Mouse (Mus musculus) CH12.LX (cell line): ENCODE measurements around the gene Vinac1. TPM values are rescaled to one million over a fixed set of nuclear protein-coding genes. Genes with fewer than 3 reads are reported as not detected.
A peak's percentile ranks its signal among the peaks of the same experiment; 100 is the strongest.

Experiments
- DNase-seq: peaks from one replicate; pipeline ENCODE4 v3.0.0-alpha.2; 2013; ENCODE audit errors: extremely low read depth
- H3K27ac ChIP-seq: 2 replicates; pipeline ENCODE4 v1.5.1; 2012; ENCODE audit warnings: low read depth, mild to moderate bottlenecking, control low read depth, moderate library complexity; ENCODE audit not compliant: insufficient read depth
- H3K27me3 ChIP-seq: replicated peaks from 2 replicates; pipeline ENCODE3; 2012; ENCODE audit warnings: inconsistent platforms
- H3K36me3 ChIP-seq, 2 experiments: replicated peaks in 1 of 2; 2 replicates each; pipeline versions ENCODE3 to v1.6.1; 2012; ENCODE audit warnings: inconsistent platforms in 1 of 2, low read length in 1 of 2, mild to moderate bottlenecking in 1 of 2, mixed read lengths in 1 of 2, moderate library complexity in 1 of 2; ENCODE audit not compliant: control insufficient read depth in 1 of 2, insufficient read depth in 1 of 2
- H3K4me1 ChIP-seq, 2 experiments: 2 replicates each; pipeline ENCODE4 v1.6.1; 2012; ENCODE audit warnings: inconsistent platforms in 1 of 2, moderate library complexity in 1 of 2; ENCODE audit not compliant: insufficient read depth in 2 of 2, control insufficient read depth in 1 of 2
- H3K4me2 ChIP-seq: 2 replicates; pipeline ENCODE4 v1.6.1; 2012; ENCODE audit warnings: low read depth, mild to moderate bottlenecking, control low read depth; ENCODE audit not compliant: poor library complexity, insufficient read depth, severe bottlenecking
- H3K4me3 ChIP-seq, 3 experiments: fragments of 150-350 bp in 1 of 3; sonication (generic) in 1 of 3; replicated peaks in 1 of 3; 2 replicates each; pipeline versions ENCODE3 to v1.5.1; 2011 to 2012; ENCODE audit warnings: low read depth in 2 of 3, low read length in 2 of 3, mild to moderate bottlenecking in 2 of 3, moderate library complexity in 2 of 3, control low read depth in 1 of 3, improper control_type of control experiment in 1 of 3, inconsistent platforms in 1 of 3, mixed read lengths in 1 of 3; ENCODE audit not compliant: poor library complexity in 1 of 3
- H3K79me2 ChIP-seq: replicated peaks from 2 replicates; pipeline ENCODE4 v1.6.1; 2012; ENCODE audit warnings: mild to moderate bottlenecking, moderate library complexity; ENCODE audit not compliant: control insufficient read depth, poor library complexity, insufficient read depth, severe bottlenecking; ENCODE audit errors: extremely low read depth
- H3K9ac ChIP-seq: 2 replicates; pipeline ENCODE4 v1.6.1; 2012; ENCODE audit warnings: low read depth, mild to moderate bottlenecking, control low read depth, moderate library complexity; ENCODE audit not compliant: insufficient read depth
- H3K9me3 ChIP-seq: replicated peaks from 2 replicates; pipeline ENCODE3; 2012; ENCODE audit warnings: low read length, inconsistent platforms, mixed read lengths
- E2F4 ChIP-seq: IDR thresholded peaks from 2 replicates; pipeline ENCODE4 v1.6.1; 2011; ENCODE audit warnings: low read depth, low read length, improper control_type of control experiment; ENCODE audit not compliant: insufficient replicate concordance
- ELF1 ChIP-seq: IDR thresholded peaks from 2 replicates; pipeline ENCODE4 v1.6.1; 2014; ENCODE audit warnings: low read depth, mild to moderate bottlenecking, inconsistent platforms, low read length, improper control_type of control experiment
- ETS1 ChIP-seq: conservative IDR thresholded peaks from 2 replicates; pipeline ENCODE4 v1.6.1; 2012; ENCODE audit warnings: low read depth, mild to moderate bottlenecking, inconsistent platforms, low read length, improper control_type of control experiment, moderate library complexity
- HCFC1 ChIP-seq: IDR thresholded peaks from 2 replicates; pipeline ENCODE4 v1.6.1; 2012; ENCODE audit warnings: low read depth, mild to moderate bottlenecking, inconsistent platforms, low read length, improper control_type of control experiment
- IRF4 ChIP-seq: IDR thresholded peaks from 2 replicates; pipeline ENCODE4 v1.6.1; 2014; ENCODE audit warnings: low read depth, mild to moderate bottlenecking, inconsistent platforms, low read length, improper control_type of control experiment
- JUND ChIP-seq: conservative IDR thresholded peaks from 2 replicates; pipeline ENCODE4 v1.6.1; 2011; ENCODE audit warnings: low read depth, low read length, improper control_type of control experiment
- MAFK ChIP-seq: IDR thresholded peaks from 2 replicates; pipeline ENCODE4 v1.6.1; 2011; ENCODE audit warnings: low read length, improper control_type of control experiment; ENCODE audit not compliant: insufficient replicate concordance
- MAZ ChIP-seq: IDR thresholded peaks from 2 replicates; pipeline ENCODE4 v1.6.1; 2012; ENCODE audit warnings: low read depth, mild to moderate bottlenecking, inconsistent platforms, low read length, improper control_type of control experiment, moderate library complexity
- MEF2A ChIP-seq: IDR thresholded peaks from 2 replicates; pipeline ENCODE4 v1.6.1; 2014; ENCODE audit warnings: low read depth, mild to moderate bottlenecking, inconsistent platforms, low read length, improper control_type of control experiment, borderline replicate concordance
- MXI1 ChIP-seq: IDR thresholded peaks from 2 replicates; pipeline ENCODE4 v1.6.1; 2011; ENCODE audit warnings: mild to moderate bottlenecking, low read depth, low read length, improper control_type of control experiment
- MYC ChIP-seq: IDR thresholded peaks from 2 replicates; pipeline ENCODE4 v1.6.1; 2011; ENCODE audit warnings: low read depth, mild to moderate bottlenecking, improper control_type of control experiment, low read length
- NELFE ChIP-seq: IDR thresholded peaks from 2 replicates; pipeline ENCODE4 v1.6.1; 2011; ENCODE audit warnings: low read depth, low read length, improper control_type of control experiment
- NRF1 ChIP-seq: IDR thresholded peaks from 2 replicates; pipeline ENCODE4 v1.6.1; 2014; ENCODE audit warnings: low read depth, mild to moderate bottlenecking, inconsistent platforms, low read length, improper control_type of control experiment, moderate library complexity
- POLR2A ChIP-seq: IDR thresholded peaks from 2 replicates; pipeline ENCODE4 v1.6.1; 2011; ENCODE audit warnings: low read depth, mild to moderate bottlenecking, improper control_type of control experiment, low read length
- RCOR1 ChIP-seq: conservative IDR thresholded peaks from 2 replicates; pipeline ENCODE4 v1.6.1; 2012; ENCODE audit warnings: low read depth, mild to moderate bottlenecking, inconsistent platforms, low read length, improper control_type of control experiment
- SIN3A ChIP-seq: IDR thresholded peaks from 2 replicates; pipeline ENCODE4 v1.6.1; 2012; ENCODE audit warnings: low read length, improper control_type of control experiment, inconsistent platforms
- TCF12 ChIP-seq: IDR thresholded peaks from 2 replicates; pipeline ENCODE4 v1.6.1; 2014; ENCODE audit warnings: low read depth, mild to moderate bottlenecking, inconsistent platforms, low read length, improper control_type of control experiment
- UBTF ChIP-seq: IDR thresholded peaks from 2 replicates; pipeline ENCODE4 v1.6.1; 2012; ENCODE audit warnings: low read depth, mild to moderate bottlenecking, inconsistent platforms, low read length, improper control_type of control experiment, moderate library complexity
- ZKSCAN1 ChIP-seq: IDR thresholded peaks from 2 replicates; pipeline ENCODE4 v1.6.1; 2012; ENCODE audit warnings: low read depth, inconsistent platforms, low read length, improper control_type of control experiment, borderline replicate concordance
- ZNF384 ChIP-seq: IDR thresholded peaks from 2 replicates; pipeline ENCODE4 v1.6.1; 2012; ENCODE audit warnings: low read depth, low read length, improper control_type of control experiment, inconsistent platforms
- dilution Hi-C: fragments of 300-500 bp; cut with MboI; formaldehyde crosslinking; loops from 2 replicates; pipeline ENCODE4 v1.14.3; 2020; ENCODE audit warnings: low sequenced_read_pairs; ENCODE audit not compliant: extremely low pct_unique_long_range_greater_than_20kb, extremely low pct_ligation_motif_present
- in situ Hi-C: fragments of 300-500 bp; cut with MboI; formaldehyde crosslinking; loops from 3 replicates; pipeline ENCODE4 v1.14.3; 2019; ENCODE audit warnings: low sequenced_read_pairs, low pct_ligation_motif_present, low pct_unique_long_range_greater_than_20kb, mixed read lengths
- polyA plus RNA-seq: library from polyadenylated mRNA; unstranded; fragments of >175 nt; gene quantifications from 2 replicates; pipeline ENCODE4 v1.2.1, GENCODE M21; 2012; ENCODE audit warnings: low read depth; ENCODE audit not compliant: insufficient read length
- total RNA-seq, 2 experiments: library from RNA; depleted of rRNA; stranded (reverse); fragments of 300-350 nt in 1 of 2; fragments of >200 nt in 1 of 2; gene quantifications; 2 replicates each; pipeline ENCODE4 v1.2.3; 2012 to 2014

Gene Vinac1
- total and polyA plus RNA-seq, 3 experiments: 0.06 TPM; not detected in 2

GRCm38 (mm10) chr2:129065437-129066282, 17.7 kb upstream of the Vinac1 start, which contains the start of gene Ttl:
Gene Ttl (plus strand): TSS chr2:129065942.
- peaks cover 7% of the 10 kb centered on the region for H3K27me3 ChIP-seq
- no peak within 1 kb of the TSS for H3K27ac ChIP-seq
- peak within 1 kb of the TSS; percentile 27; the same call in 1 of the 2 replicates for H3K9ac ChIP-seq
- peaks cover 0 to 7% of the 10 kb centered on the region in 2 experiments; a peak in 2 of 4 replicates for H3K4me1 ChIP-seq
- H3K79me2 ChIP-seq: no peaks in the 10 kb centered on the region
- no peak for TF ChIP-seq ETS1
- peak; percentile 50; the same call in 1 of the 2 replicates for TF ChIP-seq POLR2A
- no peak for TF ChIP-seq JUND
- TF ChIP-seq SIN3A: peak; percentile 50; the same call in 1 of the 2 replicates
- TF ChIP-seq NELFE: peak; percentile 50
- no peak for TF ChIP-seq MYC
- no peak for TF ChIP-seq E2F4
- TF ChIP-seq TCF12: peak; percentile 14; the same call in 1 of the 2 replicates
- no peak for TF ChIP-seq MAZ
- TF ChIP-seq ZNF384: no peak
- H3K9me3 ChIP-seq: no peaks in the 10 kb centered on the region
- dilution Hi-C loops: no loop called here
- peak; percentile 49 for DNase-seq
- peak within 1 kb of the TSS; percentile 83 for H3K4me2 ChIP-seq
- H3K36me3 ChIP-seq: no peaks in the 10 kb centered on the region
- peak within 1 kb of the TSS; percentile 54 to 86 (median 72) for H3K4me3 ChIP-seq
- in situ Hi-C loops: no loop called here

- in situ Hi-C loops: no loop called here
- H3K4me3 ChIP-seq: no peak overlapping the region
- peaks cover 4% of the 10 kb centered on the region for H3K27me3 ChIP-seq
- H3K4me2 ChIP-seq: no peak overlapping the region
- dilution Hi-C loops: no loop called here
- peaks cover under 1% of the 10 kb centered on the region for H3K9me3 ChIP-seq
- DNase-seq: no peak
- H3K79me2 ChIP-seq: no peaks in the 10 kb centered on the region
- TF ChIP-seq NRF1: no peak
- no peak for TF ChIP-seq HCFC1
- no peak for TF ChIP-seq ELF1
- no peak for TF ChIP-seq UBTF
- no peak for TF ChIP-seq POLR2A
- no peak for TF ChIP-seq MEF2A
- no peak for TF ChIP-seq MAZ
- no peak for TF ChIP-seq RCOR1
- no peak for TF ChIP-seq MAFK
- TF ChIP-seq IRF4: no peak
- TF ChIP-seq MXI1: no peak
- no peak for TF ChIP-seq ZKSCAN1
- no peaks in the 10 kb centered on the region for H3K36me3 ChIP-seq
- H3K9ac ChIP-seq: no peak overlapping the region
- no peak overlapping the region for H3K27ac ChIP-seq
- peaks cover 0 to 4% of the 10 kb centered on the region in 2 experiments; a peak in 2 of 4 replicates for H3K4me1 ChIP-seq
Measured at GRCm38 (mm10) chr2:129061456-129062059, 13.6 kb upstream of the Vinac1 start.
